Mouse (Mus musculus): ENCODE data around the gene Cd28. TPM values are rescaled to one million over a fixed set of nuclear protein-coding genes. Genes with fewer than 3 reads are reported as not detected.

Cd28 gene
- polyA plus RNA-seq, 1 experiment from 2014 or later = 0.13 TPM

DNA sequence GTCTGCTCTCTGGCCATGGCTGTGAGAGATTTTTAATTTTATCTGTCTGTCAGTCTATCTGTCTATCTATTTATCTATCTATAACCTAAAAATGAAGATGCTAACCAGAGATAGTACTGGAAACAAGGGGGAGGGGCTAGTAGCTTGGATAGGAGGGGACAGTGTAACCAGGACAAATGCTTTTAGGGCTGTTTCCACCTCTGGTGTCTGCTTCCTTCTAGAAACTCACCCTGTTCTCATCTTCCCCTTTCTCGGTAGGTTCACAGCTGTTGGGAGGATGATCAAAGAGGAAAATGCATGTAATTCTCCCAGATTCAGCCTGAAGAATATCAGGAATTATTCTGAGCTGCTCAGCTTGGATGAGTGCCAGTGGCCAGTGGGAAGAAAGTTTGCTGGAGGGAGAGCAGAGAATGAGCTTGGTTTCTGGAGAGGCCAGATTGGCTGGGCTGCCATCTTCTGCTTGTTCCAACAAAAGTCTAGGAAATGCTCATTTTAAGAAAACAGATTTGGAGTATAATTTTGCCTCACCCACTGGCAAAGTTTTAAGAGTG, 83.3 kb downstream of the Cd28 start:
- H3K4me2 ChIP-seq (replicated peaks; ENCODE audit: low read depth) = no peak overlapping the region
- WGBS = 42% methylated on average over 1 of the region's 1 CpGs
- H3K9ac ChIP-seq (ENCODE audit: low read depth, low read length) = no peak overlapping the region
- TF ChIP-seq CTCF (IDR thresholded peaks at IDR 0.05; ENCODE audit: low read depth) = no peak
- no peaks in the 10 kb centered on the region for H3K27me3 ChIP-seq (replicated peaks; ENCODE audit: control insufficient read depth, insufficient read depth, low read length)
- H3K27ac ChIP-seq (ENCODE audit: low read depth, low read length) = no peak overlapping the region
- no peak overlapping the region for H3K4me3 ChIP-seq (ENCODE audit: low read depth, low read length)
- ATAC-seq = no peak
- no peaks in the 10 kb centered on the region for H3K36me3 ChIP-seq (ENCODE audit: control insufficient read depth, insufficient read depth)
- no peaks in the 10 kb centered on the region for H3K4me1 ChIP-seq (replicated peaks; ENCODE audit: control insufficient read depth, insufficient read depth, low read length)
- no peaks in the 10 kb centered on the region for H3K9me3 ChIP-seq (ENCODE audit: control insufficient read depth)

DNA sequence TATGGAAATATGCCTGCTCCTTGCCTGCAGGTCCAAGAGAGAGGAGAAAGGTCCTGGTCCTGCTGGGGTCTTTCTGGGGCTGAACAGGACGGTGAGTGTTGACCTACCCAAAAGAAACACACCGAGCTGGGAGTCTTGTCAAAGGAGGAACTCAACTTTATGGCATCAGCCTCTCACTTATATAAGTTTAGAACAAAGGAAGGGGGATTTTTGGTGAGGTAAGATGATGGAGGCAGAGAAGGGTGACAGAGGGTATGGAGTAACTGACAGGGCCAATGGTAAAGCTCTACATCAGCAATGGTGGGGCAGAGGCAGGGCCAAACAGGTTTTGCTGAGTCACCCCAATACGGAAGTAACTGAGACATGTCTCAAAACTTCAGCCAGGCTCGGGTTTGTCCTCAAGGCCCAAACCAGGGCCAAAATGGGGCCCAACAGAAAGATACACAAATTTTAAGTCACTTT, 84.6 kb downstream of the Cd28 start:
- TF ChIP-seq CTCF (IDR thresholded peaks at IDR 0.05; ENCODE audit: low read depth) = no peak

GRCm38 (mm10) chr1:60803128-60803824, 86.7 kb downstream of the Cd28 start:
- Histone ChIP-seq H3K4me2 (replicated peaks; ENCODE audit: low read depth) (no peak overlapping the region), H3K4me1 (replicated peaks; ENCODE audit: control insufficient read depth, insufficient read depth, low read length) (no peaks in the 10 kb centered on the region), H3K36me3 (ENCODE audit: control insufficient read depth, insufficient read depth) (no peaks in the 10 kb centered on the region), H3K27me3 (replicated peaks; ENCODE audit: control insufficient read depth, insufficient read depth, low read length) (no peaks in the 10 kb centered on the region), H3K4me3 (ENCODE audit: low read depth, low read length) (no peak overlapping the region), H3K9me3 (ENCODE audit: control insufficient read depth) (no peaks in the 10 kb centered on the region), H3K27ac (ENCODE audit: low read depth, low read length) (no peak overlapping the region), H3K9ac (ENCODE audit: low read depth, low read length) (no peak overlapping the region)
- no peak for ATAC-seq
- 76% methylated on average over 4 of the region's 4 CpGs for WGBS
- no peak for TF ChIP-seq CTCF (IDR thresholded peaks at IDR 0.05; ENCODE audit: low read depth)

More for the DNA sequence above, 84.6 kb downstream of the Cd28 start:
- no peak for ATAC-seq
- Histone ChIP-seq H3K4me3 (ENCODE audit: low read depth, low read length) (no peak overlapping the region), H3K27ac (ENCODE audit: low read depth, low read length) (no peak overlapping the region), H3K36me3 (ENCODE audit: control insufficient read depth, insufficient read depth) (no peaks in the 10 kb centered on the region), H3K9me3 (ENCODE audit: control insufficient read depth) (no peaks in the 10 kb centered on the region), H3K4me2 (replicated peaks; ENCODE audit: low read depth) (no peak overlapping the region), H3K4me1 (replicated peaks; ENCODE audit: control insufficient read depth, insufficient read depth, low read length) (no peaks in the 10 kb centered on the region), H3K9ac (ENCODE audit: low read depth, low read length) (no peak overlapping the region), H3K27me3 (replicated peaks; ENCODE audit: control insufficient read depth, insufficient read depth, low read length) (no peaks in the 10 kb centered on the region)
- WGBS = 90% methylated on average over 4 of the region's 4 CpGs

DNA sequence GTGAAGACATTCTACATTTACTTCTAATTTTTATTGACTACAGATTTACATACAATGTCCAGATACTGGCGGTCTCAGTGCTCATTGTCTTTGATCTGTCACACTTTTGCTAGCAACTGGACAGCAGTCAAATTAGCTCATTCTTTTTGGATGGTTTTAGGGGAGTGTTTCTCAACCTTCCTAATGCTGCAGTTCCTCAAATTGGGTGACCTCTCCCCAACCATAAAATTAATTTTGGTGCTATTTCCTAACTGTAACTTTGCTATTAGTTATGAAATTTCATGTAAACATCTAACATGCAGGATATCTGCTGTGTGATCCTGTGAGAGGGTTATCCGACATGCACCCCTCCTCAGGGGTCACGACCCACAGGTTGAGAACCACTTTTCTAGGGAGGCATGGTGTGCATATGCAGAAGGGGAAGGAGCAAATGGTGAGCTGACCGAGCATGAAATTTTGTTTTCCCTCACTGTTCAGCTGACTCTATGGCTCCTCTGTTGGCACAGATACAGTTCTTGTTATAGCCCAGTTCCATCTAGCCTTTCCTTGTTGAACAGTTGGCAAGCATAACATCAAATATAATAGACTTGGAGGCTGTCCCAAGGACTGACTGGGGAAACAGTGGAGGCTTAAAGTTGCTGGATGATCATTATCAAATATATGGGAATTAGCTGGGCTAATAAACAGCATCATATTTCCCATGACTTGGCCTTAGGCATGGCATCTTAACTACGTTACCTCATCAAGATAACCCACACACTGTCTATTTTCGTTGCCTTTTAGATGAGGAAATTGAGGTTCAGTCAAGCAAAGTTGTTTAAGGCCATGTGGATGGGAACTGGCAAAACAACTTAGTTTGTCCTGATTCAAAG, 87.5 kb downstream of the Cd28 start:
- H3K9me3 ChIP-seq (ENCODE audit: control insufficient read depth) = no peaks in the 10 kb centered on the region
- no peak for TF ChIP-seq CTCF (IDR thresholded peaks at IDR 0.05; ENCODE audit: low read depth)
- no peak for ATAC-seq
- H3K36me3 ChIP-seq (ENCODE audit: control insufficient read depth, insufficient read depth) = no peaks in the 10 kb centered on the region
- 81% methylated on average over 6 of the region's 6 CpGs for WGBS
- no peaks in the 10 kb centered on the region for H3K27me3 ChIP-seq (replicated peaks; ENCODE audit: control insufficient read depth, insufficient read depth, low read length)
- H3K4me2 ChIP-seq (replicated peaks; ENCODE audit: low read depth) = no peak overlapping the region
- no peak overlapping the region for H3K9ac ChIP-seq (ENCODE audit: low read depth, low read length)
- no peaks in the 10 kb centered on the region for H3K4me1 ChIP-seq (replicated peaks; ENCODE audit: control insufficient read depth, insufficient read depth, low read length)
- H3K27ac ChIP-seq (ENCODE audit: low read depth, low read length) = no peak overlapping the region
- no peak overlapping the region for H3K4me3 ChIP-seq (ENCODE audit: low read depth, low read length)

- no peak overlapping the region for H3K27ac ChIP-seq (ENCODE audit: low read depth, low read length)
- no peaks in the 10 kb centered on the region for H3K9me3 ChIP-seq (ENCODE audit: control insufficient read depth)
- H3K27me3 ChIP-seq (replicated peaks; ENCODE audit: control insufficient read depth, insufficient read depth, low read length) = no peaks in the 10 kb centered on the region
- no peak overlapping the region for H3K9ac ChIP-seq (ENCODE audit: low read depth, low read length)
- WGBS = 84% methylated on average over 1 of the region's 1 CpGs
- no peak for ATAC-seq
- no peak overlapping the region for H3K4me3 ChIP-seq (ENCODE audit: low read depth, low read length)
- no peaks in the 10 kb centered on the region for H3K36me3 ChIP-seq (ENCODE audit: control insufficient read depth, insufficient read depth)
- no peak overlapping the region for H3K4me2 ChIP-seq (replicated peaks; ENCODE audit: low read depth)
- H3K4me1 ChIP-seq (replicated peaks; ENCODE audit: control insufficient read depth, insufficient read depth, low read length) = no peaks in the 10 kb centered on the region
- TF ChIP-seq CTCF (IDR thresholded peaks at IDR 0.05; ENCODE audit: low read depth) = no peak
Observed at GRCm38 (mm10) chr1:60805178-60805577, 88.6 kb downstream of the Cd28 start.

DNA sequence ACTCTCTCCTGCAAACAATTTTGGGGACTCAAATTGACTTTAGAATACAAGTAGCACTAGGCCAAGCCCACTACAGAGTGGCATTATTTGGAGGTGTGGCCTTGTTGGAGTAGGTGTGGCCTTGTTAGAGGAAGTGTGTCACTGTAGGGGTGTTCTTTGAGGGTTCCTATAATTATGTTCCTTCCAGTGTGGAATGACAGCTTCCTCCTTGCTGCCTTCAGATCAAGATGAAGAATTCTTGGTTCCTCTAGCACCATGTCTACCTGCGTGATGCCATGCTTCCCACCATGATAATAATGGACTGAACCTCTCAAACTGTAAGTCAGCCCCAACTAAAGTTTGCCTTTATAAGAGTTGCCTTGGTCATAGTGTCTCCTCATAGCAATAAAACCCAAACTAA, 91.1 kb downstream of the Cd28 start:
- Histone ChIP-seq H3K27ac (ENCODE audit: low read depth, low read length) (no peak overlapping the region), H3K9ac (ENCODE audit: low read depth, low read length) (no peak overlapping the region), H3K36me3 (ENCODE audit: control insufficient read depth, insufficient read depth) (no peaks in the 10 kb centered on the region), H3K4me3 (ENCODE audit: low read depth, low read length) (no peak overlapping the region), H3K4me2 (replicated peaks; ENCODE audit: low read depth) (no peak overlapping the region), H3K9me3 (ENCODE audit: control insufficient read depth) (no peaks in the 10 kb centered on the region), H3K27me3 (replicated peaks; ENCODE audit: control insufficient read depth, insufficient read depth, low read length) (no peaks in the 10 kb centered on the region), H3K4me1 (replicated peaks; ENCODE audit: control insufficient read depth, insufficient read depth, low read length) (no peaks in the 10 kb centered on the region)
- no peak for TF ChIP-seq CTCF (IDR thresholded peaks at IDR 0.05; ENCODE audit: low read depth)
- ATAC-seq = no peak
- WGBS = 91% methylated on average over 1 of the region's 1 CpGs

Measured in intestine, postnatal 0 days (tissue).